Mouse (Mus musculus) neural tube, embryonic 14.5 days (tissue): ENCODE measurements around the gene Hsf2bp. TPM values are rescaled to one million over a fixed set of nuclear protein-coding genes. Genes with fewer than 3 reads are reported as not detected.

ENCODE experiments used
- ATAC-seq: fragments of 200-750 bp; cut with Nextera tagmentation; 2 replicates; pipeline ENCODE4 v1.8.0; 2017; ENCODE audit warnings: low read depth, mild to moderate bottlenecking, moderate TSS enrichment, moderate library complexity
- H3K27ac ChIP-seq: fragments of 300-500 bp; sonication (generic); 2 replicates; pipeline ENCODE4 v1.5.1; 2014; ENCODE audit warnings: low read depth, mild to moderate bottlenecking, control low read depth, low read length, moderate library complexity, mixed read lengths
- H3K27me3 ChIP-seq: fragments of 300-500 bp; sonication (generic); 2 replicates; pipeline ENCODE4 v1.6.1; 2014; ENCODE audit warnings: low read length; ENCODE audit not compliant: control insufficient read depth, insufficient read depth
- H3K36me3 ChIP-seq: fragments of 300-500 bp; sonication (generic); 2 replicates; pipeline ENCODE4 v1.6.1; 2014; ENCODE audit warnings: low read length, mixed read lengths; ENCODE audit not compliant: control insufficient read depth, insufficient read depth
- H3K4me1 ChIP-seq: fragments of 300-500 bp; sonication (generic); 2 replicates; pipeline ENCODE4 v1.6.1; 2014; ENCODE audit warnings: low read length; ENCODE audit not compliant: control insufficient read depth, insufficient read depth
- H3K4me2 ChIP-seq: fragments of 300-500 bp; sonication (generic); 2 replicates; pipeline ENCODE4 v1.6.1; 2014; ENCODE audit warnings: mild to moderate bottlenecking, low read depth, low read length, control low read depth
- H3K4me3 ChIP-seq: fragments of 300-500 bp; sonication (generic); 2 replicates; pipeline ENCODE4 v1.5.1; 2014; ENCODE audit warnings: low read depth, low read length, control low read depth, mixed read lengths
- H3K9ac ChIP-seq: fragments of 300-500 bp; sonication (generic); replicated peaks from 2 replicates; pipeline ENCODE4 v1.6.1; 2014; ENCODE audit warnings: low read depth, mild to moderate bottlenecking, control low read depth, low read length, mixed read lengths
- H3K9me3 ChIP-seq: fragments of 300-500 bp; sonication (generic); 2 replicates; pipeline ENCODE4 v1.6.1; 2016; ENCODE audit warnings: low read length; ENCODE audit not compliant: control insufficient read depth
- WGBS: fragments of 180-500 bp; shearing (Covaris S2); extraction: QIAGEN DNeasy Blood & Tissue Kit; methylation state at CpG from one replicate; pipeline ENCODE4 v1.1.7; 2014; 5-methylcytosine and 5-hydroxymethylcytosine counted together
- polyA plus RNA-seq: library from polyadenylated mRNA; unstranded; fragments of >200 nt; fragmentation: Nextera tagmentation; extraction: Ambion mirVana; gene quantifications from 2 replicates; pipeline ENCODE4 v1.2.1, GENCODE M21; 2014

Gene Hsf2bp
- polyA plus RNA-seq, 1 experiment from 2014 or later: 0.52 TPM

- no peak overlapping the region for H3K9ac ChIP-seq
- H3K27ac ChIP-seq: no peak overlapping the region
- no peaks in the 10 kb centered on the region for H3K36me3 ChIP-seq
- no peak for ATAC-seq
- H3K4me3 ChIP-seq: no peak overlapping the region
- no peak overlapping the region for H3K4me2 ChIP-seq
- H3K27me3 ChIP-seq: no peaks in the 10 kb centered on the region
- no peaks in the 10 kb centered on the region for H3K4me1 ChIP-seq
- H3K9me3 ChIP-seq: no peaks in the 10 kb centered on the region
- WGBS: 76% methylated on average over 8 of the region's 8 CpGs
Measured at GRCm38 (mm10) chr17:32023088-32023487, 13.1 kb downstream of the Hsf2bp start.

GRCm38 (mm10) chr17:32022551-32022950 lies 13.6 kb downstream of the Hsf2bp start:
- 84% methylated on average over 6 of the region's 6 CpGs for WGBS
- Histone ChIP-seq H3K4me1 (no peaks in the 10 kb centered on the region), H3K9ac (no peak overlapping the region), H3K4me3 (no peak overlapping the region), H3K4me2 (no peak overlapping the region), H3K36me3 (no peaks in the 10 kb centered on the region), H3K27me3 (no peaks in the 10 kb centered on the region), H3K9me3 (no peaks in the 10 kb centered on the region), H3K27ac (no peak overlapping the region)
- no peak for ATAC-seq

DNA sequence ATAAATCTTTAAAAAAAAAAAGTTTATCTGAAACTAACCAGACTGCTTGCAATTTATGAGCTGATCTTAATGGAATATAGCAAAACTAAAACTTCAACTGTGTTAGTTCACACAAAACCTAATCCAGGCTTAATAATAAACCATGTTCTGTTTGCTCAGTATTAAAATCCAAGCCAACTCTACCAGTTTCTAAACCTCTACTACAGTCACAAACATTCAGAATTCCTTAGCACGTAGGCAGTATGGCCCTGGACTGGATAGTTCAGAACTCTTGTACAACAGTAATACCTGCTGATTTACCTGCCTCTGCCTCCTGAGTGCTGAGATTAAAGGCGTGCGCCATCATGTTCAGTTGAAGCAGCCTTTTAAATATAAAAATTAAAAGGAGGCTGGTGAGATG lies 14.2 kb downstream of the Hsf2bp start:
- Histone ChIP-seq H3K4me2 (no peak overlapping the region), H3K9ac (no peak overlapping the region), H3K4me3 (no peak overlapping the region), H3K9me3 (no peaks in the 10 kb centered on the region), H3K27me3 (no peaks in the 10 kb centered on the region), H3K36me3 (no peaks in the 10 kb centered on the region), H3K4me1 (no peaks in the 10 kb centered on the region), H3K27ac (no peak overlapping the region)
- WGBS: 93% methylated on average over 3 of the region's 3 CpGs
- ATAC-seq: no peak

DNA sequence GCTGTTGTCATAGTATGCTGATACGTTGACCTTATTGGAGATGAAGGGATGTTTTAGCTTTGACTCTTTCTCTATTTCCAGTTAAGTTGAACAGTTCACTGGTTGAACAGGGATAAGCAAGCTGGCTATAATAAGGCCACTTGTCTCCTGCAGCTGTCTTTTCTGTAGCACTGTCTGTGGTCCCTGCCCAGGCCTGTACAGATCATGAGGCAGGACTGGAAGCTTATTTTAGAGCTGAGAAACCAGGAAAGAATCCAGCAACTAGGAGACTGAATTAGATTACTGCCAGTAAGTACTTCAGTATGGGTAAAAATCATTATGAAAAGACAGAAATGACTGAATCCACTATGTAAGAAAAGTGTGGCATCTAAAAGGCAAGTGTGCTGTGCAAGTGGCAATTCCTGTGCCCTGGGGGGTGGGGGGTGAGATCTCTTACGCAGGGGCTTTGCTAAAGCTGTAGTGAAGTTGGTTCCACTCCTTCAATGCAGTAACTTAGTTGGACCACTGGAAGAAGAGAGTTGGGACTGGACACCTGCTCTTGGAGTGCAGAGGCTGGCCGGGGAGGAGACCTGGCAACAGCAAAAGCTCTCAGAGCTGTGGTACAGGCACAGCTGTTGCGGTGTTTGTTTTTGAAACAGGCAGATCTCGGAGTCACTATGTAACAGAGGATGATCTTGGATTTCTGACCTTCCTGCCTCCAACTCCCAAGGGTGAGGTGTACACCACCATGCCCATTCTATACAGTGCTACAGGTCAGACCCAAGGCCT lies 17.8 kb downstream of the Hsf2bp start:
- no peak for ATAC-seq
- Histone ChIP-seq H3K4me1 (no peaks in the 10 kb centered on the region), H3K27me3 (no peaks in the 10 kb centered on the region), H3K4me2 (no peak overlapping the region), H3K9me3 (no peaks in the 10 kb centered on the region), H3K36me3 (no peaks in the 10 kb centered on the region), H3K27ac (no peak overlapping the region), H3K4me3 (no peak overlapping the region), H3K9ac (no peak overlapping the region)
- 85% methylated on average over 5 of the region's 5 CpGs for WGBS

- Histone ChIP-seq H3K9ac (no peak overlapping the region), H3K27me3 (no peaks in the 10 kb centered on the region), H3K4me3 (no peak overlapping the region), H3K27ac (no peak overlapping the region), H3K4me1 (no peaks in the 10 kb centered on the region), H3K36me3 (no peaks in the 10 kb centered on the region), H3K4me2 (no peak overlapping the region), H3K9me3 (no peaks in the 10 kb centered on the region)
- no peak for ATAC-seq
- WGBS: 90% methylated on average over 8 of the region's 8 CpGs
Measured at GRCm38 (mm10) chr17:32016481-32016880, 19.7 kb downstream of the Hsf2bp start.

- no peak overlapping the region for H3K27ac ChIP-seq
- ATAC-seq: no peak
- no peaks in the 10 kb centered on the region for H3K36me3 ChIP-seq
- no peaks in the 10 kb centered on the region for H3K4me1 ChIP-seq
- H3K4me3 ChIP-seq: no peak overlapping the region
- no peak overlapping the region for H3K4me2 ChIP-seq
- H3K9ac ChIP-seq: no peak overlapping the region
- H3K9me3 ChIP-seq: no peaks in the 10 kb centered on the region
- H3K27me3 ChIP-seq: no peaks in the 10 kb centered on the region
Measured at GRCm38 (mm10) chr17:32013659-32014058, 22.5 kb downstream of the Hsf2bp start.

GRCm38 (mm10) chr17:32012254-32012653 lies 23.9 kb downstream of the Hsf2bp start:
- no peak overlapping the region for H3K4me2 ChIP-seq
- H3K36me3 ChIP-seq: no peaks in the 10 kb centered on the region
- H3K27ac ChIP-seq: no peak overlapping the region
- 64% methylated on average over 3 of the region's 3 CpGs for WGBS
- H3K4me3 ChIP-seq: no peak overlapping the region
- ATAC-seq: no peak
- no peaks in the 10 kb centered on the region for H3K9me3 ChIP-seq
- no peaks in the 10 kb centered on the region for H3K27me3 ChIP-seq
- no peak overlapping the region for H3K9ac ChIP-seq
- no peaks in the 10 kb centered on the region for H3K4me1 ChIP-seq

- Histone ChIP-seq H3K9ac (no peak overlapping the region), H3K4me3 (no peak overlapping the region), H3K36me3 (no peaks in the 10 kb centered on the region), H3K9me3 (no peaks in the 10 kb centered on the region), H3K27ac (no peak overlapping the region), H3K27me3 (no peaks in the 10 kb centered on the region), H3K4me2 (no peak overlapping the region), H3K4me1 (no peaks in the 10 kb centered on the region)
- no peak for ATAC-seq
- 76% methylated on average over 6 of the region's 6 CpGs for WGBS
Measured at GRCm38 (mm10) chr17:32011694-32012093, 24.5 kb downstream of the Hsf2bp start.

DNA sequence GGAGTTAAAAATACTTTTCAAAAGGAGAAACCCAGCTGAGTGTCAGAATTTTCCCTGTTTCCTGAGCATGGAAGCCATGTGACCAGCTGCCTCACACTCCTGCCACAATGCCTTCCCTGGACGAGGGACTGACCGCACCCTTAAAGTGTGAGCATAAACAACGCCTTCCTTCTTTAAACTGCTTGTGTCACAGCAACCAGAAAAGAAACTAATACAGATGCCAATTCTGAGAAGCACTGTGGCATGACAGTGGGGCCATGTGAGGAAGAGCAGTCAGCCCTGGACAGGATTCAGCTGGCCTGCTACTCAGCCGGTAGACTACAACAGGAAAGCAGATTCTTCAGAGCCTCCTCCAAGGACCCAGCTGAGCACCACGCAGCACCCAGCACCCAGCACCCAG lies 29.3 kb downstream of the Hsf2bp start:
- Histone ChIP-seq H3K9ac (no peak overlapping the region), H3K9me3 (no peaks in the 10 kb centered on the region), H3K27ac (no peak overlapping the region), H3K4me2 (no peak overlapping the region), H3K4me3 (no peak overlapping the region), H3K4me1 (no peaks in the 10 kb centered on the region), H3K27me3 (no peaks in the 10 kb centered on the region), H3K36me3 (no peaks in the 10 kb centered on the region)
- no peak for ATAC-seq
- WGBS: 76% methylated on average over 5 of the region's 5 CpGs
